Mouse (Mus musculus): ENCODE measurements around the gene Srp14. TPM values are rescaled to one million over a fixed set of nuclear protein-coding genes. Genes with fewer than 3 reads are reported as not detected.

Srp14 gene
- polyA plus RNA-seq, 1 experiment from 2014 or later, result 85.3 TPM

GRCm38 (mm10) chr2:118478833-118479549, 520 bp downstream of the Srp14 start:
- Histone ChIP-seq H3K27ac (ENCODE audit: low read length) (peak overlapping the region; percentile 93), H3K27me3 (ENCODE audit: control insufficient read depth, insufficient read depth, low read depth, low read length) (no peaks in the 10 kb centered on the region), H3K36me3 (ENCODE audit: control insufficient read depth, insufficient read depth) (peaks cover 25% of the 10 kb centered on the region), H3K9me3 (replicated peaks; ENCODE audit: control insufficient read depth, low read length) (no peaks in the 10 kb centered on the region), H3K9ac (ENCODE audit: low read depth, low read length) (peak overlapping the region; percentile 97), H3K4me3 (ENCODE audit: low read depth, low read length) (peak overlapping the region; percentile 96), H3K4me2 (ENCODE audit: low read depth, low read length) (peak overlapping the region; percentile 89), H3K4me1 (ENCODE audit: control insufficient read depth, low read depth, low read length) (peaks cover 23% of the 10 kb centered on the region)
- peak; percentile 37 for ATAC-seq (ENCODE audit: low read depth)
- 1% methylated on average over 52 of the region's 52 CpGs for WGBS (ENCODE audit: insufficient replicate concordance)

- no peaks in the 10 kb centered on the region for H3K27me3 ChIP-seq (ENCODE audit: control insufficient read depth, insufficient read depth, low read depth, low read length)
- H3K4me3 ChIP-seq (ENCODE audit: low read depth, low read length), result no peak overlapping the region
- H3K9me3 ChIP-seq (replicated peaks; ENCODE audit: control insufficient read depth, low read length), result no peaks in the 10 kb centered on the region
- H3K4me1 ChIP-seq (ENCODE audit: control insufficient read depth, low read depth, low read length), result no peaks in the 10 kb centered on the region
- no peak overlapping the region for H3K4me2 ChIP-seq (ENCODE audit: low read depth, low read length)
- H3K27ac ChIP-seq (ENCODE audit: low read length), result no peak overlapping the region
- H3K36me3 ChIP-seq (ENCODE audit: control insufficient read depth, insufficient read depth), result peaks cover 37% of the 10 kb centered on the region
- no peak overlapping the region for H3K9ac ChIP-seq (ENCODE audit: low read depth, low read length)
- no peak for ATAC-seq (ENCODE audit: low read depth)
These were observed 11.2 kb downstream of the Srp14 start for GRCm38 (mm10) chr2:118468354-118468753.

GRCm38 (mm10) chr2:118466601-118467000, 12.9 kb downstream of the Srp14 start:
- H3K27ac ChIP-seq (ENCODE audit: low read length), result no peak overlapping the region
- H3K4me1 ChIP-seq (ENCODE audit: control insufficient read depth, low read depth, low read length), result no peaks in the 10 kb centered on the region
- H3K9me3 ChIP-seq (replicated peaks; ENCODE audit: control insufficient read depth, low read length), result no peaks in the 10 kb centered on the region
- no peak for ATAC-seq (ENCODE audit: low read depth)
- no peak overlapping the region for H3K4me3 ChIP-seq (ENCODE audit: low read depth, low read length)
- no peak overlapping the region for H3K9ac ChIP-seq (ENCODE audit: low read depth, low read length)
- WGBS (ENCODE audit: insufficient replicate concordance), result 61% methylated on average over 1 of the region's 1 CpGs
- no peaks in the 10 kb centered on the region for H3K27me3 ChIP-seq (ENCODE audit: control insufficient read depth, insufficient read depth, low read depth, low read length)
- peaks cover 21% of the 10 kb centered on the region for H3K36me3 ChIP-seq (ENCODE audit: control insufficient read depth, insufficient read depth)
- no peak overlapping the region for H3K4me2 ChIP-seq (ENCODE audit: low read depth, low read length)

- H3K4me3 ChIP-seq (ENCODE audit: low read depth, low read length), result no peak overlapping the region
- no peak for ATAC-seq (ENCODE audit: low read depth)
- H3K9ac ChIP-seq (ENCODE audit: low read depth, low read length), result no peak overlapping the region
- H3K4me2 ChIP-seq (ENCODE audit: low read depth, low read length), result no peak overlapping the region
- H3K27ac ChIP-seq (ENCODE audit: low read length), result no peak overlapping the region
- no peaks in the 10 kb centered on the region for H3K4me1 ChIP-seq (ENCODE audit: control insufficient read depth, low read depth, low read length)
- H3K9me3 ChIP-seq (replicated peaks; ENCODE audit: control insufficient read depth, low read length), result no peaks in the 10 kb centered on the region
- no peaks in the 10 kb centered on the region for H3K27me3 ChIP-seq (ENCODE audit: control insufficient read depth, insufficient read depth, low read depth, low read length)
- WGBS (ENCODE audit: insufficient replicate concordance), result 75% methylated on average over 2 of the region's 2 CpGs
- H3K36me3 ChIP-seq (ENCODE audit: control insufficient read depth, insufficient read depth), result peaks cover 14% of the 10 kb centered on the region
These were observed 13.6 kb downstream of the Srp14 start for GRCm38 (mm10) chr2:118465894-118466293.

GRCm38 (mm10) chr2:118464450-118464849, 15.1 kb downstream of the Srp14 start:
- no peak for ATAC-seq (ENCODE audit: low read depth)
- no peak overlapping the region for H3K4me3 ChIP-seq (ENCODE audit: low read depth, low read length)
- no peaks in the 10 kb centered on the region for H3K27me3 ChIP-seq (ENCODE audit: control insufficient read depth, insufficient read depth, low read depth, low read length)
- 58% methylated on average over 3 of the region's 3 CpGs for WGBS (ENCODE audit: insufficient replicate concordance)
- H3K36me3 ChIP-seq (ENCODE audit: control insufficient read depth, insufficient read depth), result peaks cover 10% of the 10 kb centered on the region
- H3K4me1 ChIP-seq (ENCODE audit: control insufficient read depth, low read depth, low read length), result no peaks in the 10 kb centered on the region
- H3K9me3 ChIP-seq (replicated peaks; ENCODE audit: control insufficient read depth, low read length), result no peaks in the 10 kb centered on the region
- H3K9ac ChIP-seq (ENCODE audit: low read depth, low read length), result no peak overlapping the region
- no peak overlapping the region for H3K4me2 ChIP-seq (ENCODE audit: low read depth, low read length)
- H3K27ac ChIP-seq (ENCODE audit: low read length), result no peak overlapping the region

GRCm38 (mm10) chr2:118463480-118463879, 16.0 kb downstream of the Srp14 start:
- no peaks in the 10 kb centered on the region for H3K27me3 ChIP-seq (ENCODE audit: control insufficient read depth, insufficient read depth, low read depth, low read length)
- peaks cover 10% of the 10 kb centered on the region for H3K36me3 ChIP-seq (ENCODE audit: control insufficient read depth, insufficient read depth)
- H3K4me1 ChIP-seq (ENCODE audit: control insufficient read depth, low read depth, low read length), result no peaks in the 10 kb centered on the region
- no peak for ATAC-seq (ENCODE audit: low read depth)
- WGBS (ENCODE audit: insufficient replicate concordance), result 80% methylated on average over 5 of the region's 5 CpGs
- H3K4me2 ChIP-seq (ENCODE audit: low read depth, low read length), result no peak overlapping the region
- H3K4me3 ChIP-seq (ENCODE audit: low read depth, low read length), result no peak overlapping the region
- H3K9ac ChIP-seq (ENCODE audit: low read depth, low read length), result no peak overlapping the region
- no peaks in the 10 kb centered on the region for H3K9me3 ChIP-seq (replicated peaks; ENCODE audit: control insufficient read depth, low read length)
- H3K27ac ChIP-seq (ENCODE audit: low read length), result no peak overlapping the region

GRCm38 (mm10) chr2:118461480-118462165, 17.9 kb downstream of the Srp14 start:
- 76% methylated on average over 16 of the region's 16 CpGs for WGBS (ENCODE audit: insufficient replicate concordance)
- no peak for ATAC-seq (ENCODE audit: low read depth)
- no peaks in the 10 kb centered on the region for H3K4me1 ChIP-seq (ENCODE audit: control insufficient read depth, low read depth, low read length)

GRCm38 (mm10) chr2:118457463-118458261, 21.8 kb downstream of the Srp14 start:
- 82% methylated on average over 13 of the region's 13 CpGs for WGBS (ENCODE audit: insufficient replicate concordance)
- H3K4me2 ChIP-seq (ENCODE audit: low read depth, low read length), result no peak overlapping the region

More at GRCm38 (mm10) chr2:118461480-118462165, 17.9 kb downstream of the Srp14 start:
- Histone ChIP-seq H3K9ac (ENCODE audit: low read depth, low read length) (no peak overlapping the region), H3K36me3 (ENCODE audit: control insufficient read depth, insufficient read depth) (peaks cover 6% of the 10 kb centered on the region), H3K4me2 (ENCODE audit: low read depth, low read length) (no peak overlapping the region), H3K9me3 (replicated peaks; ENCODE audit: control insufficient read depth, low read length) (no peaks in the 10 kb centered on the region), H3K27ac (ENCODE audit: low read length) (no peak overlapping the region), H3K27me3 (ENCODE audit: control insufficient read depth, insufficient read depth, low read depth, low read length) (no peaks in the 10 kb centered on the region), H3K4me3 (ENCODE audit: low read depth, low read length) (no peak overlapping the region)

More at GRCm38 (mm10) chr2:118457463-118458261, 21.8 kb downstream of the Srp14 start:
- Histone ChIP-seq H3K4me1 (ENCODE audit: control insufficient read depth, low read depth, low read length) (no peaks in the 10 kb centered on the region), H3K36me3 (ENCODE audit: control insufficient read depth, insufficient read depth) (no peaks in the 10 kb centered on the region; the same call in 1 of the 2 replicates), H3K9me3 (replicated peaks; ENCODE audit: control insufficient read depth, low read length) (no peaks in the 10 kb centered on the region), H3K4me3 (ENCODE audit: low read depth, low read length) (no peak overlapping the region), H3K27ac (ENCODE audit: low read length) (no peak overlapping the region), H3K9ac (ENCODE audit: low read depth, low read length) (no peak overlapping the region), H3K27me3 (ENCODE audit: control insufficient read depth, insufficient read depth, low read depth, low read length) (no peaks in the 10 kb centered on the region)
- ATAC-seq (ENCODE audit: low read depth), result no peak

Data from liver, embryonic 16.5 days (tissue).